Mouse (Mus musculus): ENCODE data around the gene Gadd45g. TPM values are rescaled to one million over a fixed set of nuclear protein-coding genes. Genes with fewer than 3 reads are reported as not detected.

Gadd45g gene
- polyA plus RNA-seq, 1 experiment from 2014 or later, result 28.7 TPM

DNA sequence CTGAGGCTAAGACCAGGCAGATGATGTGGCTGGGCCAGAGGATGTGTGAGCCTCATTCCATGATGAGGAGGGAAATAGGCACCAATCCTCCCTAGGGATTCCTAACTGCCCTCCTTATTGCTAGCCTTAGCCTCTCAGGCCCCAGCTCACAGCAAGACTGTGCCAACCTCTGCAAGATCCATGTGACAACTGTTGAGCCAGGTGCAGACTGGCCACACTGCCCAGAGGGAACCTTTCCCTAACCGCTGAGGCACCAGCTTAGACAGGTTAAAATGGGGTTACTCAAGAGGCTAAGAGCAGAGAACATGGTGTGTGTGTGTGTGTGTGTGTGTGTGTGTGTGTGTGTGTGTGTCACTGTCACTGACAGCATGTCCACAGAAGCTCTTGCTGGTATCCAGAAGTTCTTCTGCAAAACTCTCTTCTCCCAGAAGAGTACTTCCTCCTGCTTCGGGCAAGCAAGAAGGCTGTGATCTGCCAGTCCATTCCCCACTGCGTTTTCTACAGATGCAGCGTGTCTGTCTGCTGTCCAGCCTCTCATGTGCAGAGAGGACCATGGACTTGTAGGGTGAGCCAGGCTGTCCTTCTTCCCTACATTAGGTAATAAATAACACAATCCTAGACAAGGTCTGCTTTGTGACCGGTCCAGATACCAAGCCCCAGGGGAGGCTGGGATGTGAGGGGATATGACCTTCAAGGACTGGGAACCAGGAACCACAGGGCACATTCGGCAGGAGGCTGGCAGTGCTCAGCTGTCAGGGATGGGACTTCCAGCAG is 28.1 kb upstream of the Gadd45g start:
- no peaks in the 10 kb centered on the region for H3K36me3 ChIP-seq (ENCODE audit: control insufficient read depth, insufficient read depth)
- H3K4me3 ChIP-seq (ENCODE audit: low read depth, low read length), result no peak overlapping the region
- no peak overlapping the region for H3K9ac ChIP-seq (ENCODE audit: low read depth, low read length)
- no peaks in the 10 kb centered on the region for H3K27me3 ChIP-seq (replicated peaks; ENCODE audit: control insufficient read depth, insufficient read depth, low read length)
- H3K4me1 ChIP-seq (replicated peaks; ENCODE audit: control insufficient read depth, insufficient read depth, low read length), result no peaks in the 10 kb centered on the region; the same call in 1 of the 2 replicates
- H3K9me3 ChIP-seq (ENCODE audit: control insufficient read depth), result no peaks in the 10 kb centered on the region
- H3K4me2 ChIP-seq (replicated peaks; ENCODE audit: low read depth), result no peak overlapping the region
- H3K27ac ChIP-seq (ENCODE audit: low read depth, low read length), result no peak overlapping the region
- no peak for TF ChIP-seq CTCF (IDR thresholded peaks at IDR 0.05; ENCODE audit: low read depth)
- WGBS, result 40% methylated on average over 6 of the region's 6 CpGs
- no peak for ATAC-seq

DNA sequence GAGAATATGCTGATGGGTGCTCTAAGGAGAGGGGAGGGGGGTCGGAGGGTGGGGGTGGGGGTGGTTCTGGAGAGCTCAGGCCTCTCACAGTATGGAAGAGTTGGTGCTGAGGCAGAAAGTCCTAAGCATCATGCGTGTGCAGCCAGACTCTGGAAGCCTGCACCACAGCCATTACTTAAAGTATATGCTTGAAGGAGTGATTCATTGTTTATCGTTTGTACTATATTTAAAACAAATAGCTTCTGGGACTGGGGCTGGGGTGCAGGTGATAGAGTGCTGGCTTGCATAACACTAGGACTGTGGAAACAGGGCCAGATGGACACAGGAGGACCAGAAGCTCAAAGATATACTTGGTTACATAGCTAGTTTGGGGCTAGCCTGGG is 27.5 kb upstream of the Gadd45g start:
- Histone ChIP-seq H3K9ac (ENCODE audit: low read depth, low read length) (no peak overlapping the region), H3K4me2 (replicated peaks; ENCODE audit: low read depth) (no peak overlapping the region), H3K27ac (ENCODE audit: low read depth, low read length) (no peak overlapping the region), H3K4me3 (ENCODE audit: low read depth, low read length) (no peak overlapping the region), H3K9me3 (ENCODE audit: control insufficient read depth) (no peaks in the 10 kb centered on the region), H3K4me1 (replicated peaks; ENCODE audit: control insufficient read depth, insufficient read depth, low read length) (peaks cover 5% of the 10 kb centered on the region), H3K27me3 (replicated peaks; ENCODE audit: control insufficient read depth, insufficient read depth, low read length) (no peaks in the 10 kb centered on the region), H3K36me3 (ENCODE audit: control insufficient read depth, insufficient read depth) (no peaks in the 10 kb centered on the region)
- ATAC-seq, result no peak
- 50% methylated on average over 3 of the region's 3 CpGs for WGBS
- TF ChIP-seq CTCF (IDR thresholded peaks at IDR 0.05; ENCODE audit: low read depth), result no peak

DNA sequence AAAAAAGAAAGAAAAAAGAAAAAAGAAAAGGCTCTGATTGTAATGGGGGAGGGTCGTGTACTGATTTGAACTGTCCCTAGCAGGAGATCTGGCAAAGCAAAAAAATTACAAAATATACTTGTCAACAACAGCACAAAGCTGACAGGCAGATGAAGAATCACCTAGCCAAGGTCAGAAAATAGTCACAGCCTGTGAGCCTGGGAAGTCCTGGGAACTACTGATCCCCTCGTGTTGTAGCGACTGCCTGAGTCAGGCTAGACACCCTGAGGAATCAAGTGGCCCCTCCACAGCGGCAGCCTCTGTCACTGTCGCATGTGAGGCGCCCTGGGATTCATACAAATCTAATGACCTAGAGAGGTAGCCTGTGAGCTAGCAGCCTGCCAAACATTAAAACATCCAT is 27.1 kb upstream of the Gadd45g start:
- Histone ChIP-seq H3K4me1 (replicated peaks; ENCODE audit: control insufficient read depth, insufficient read depth, low read length) (peaks cover 5% of the 10 kb centered on the region), H3K27me3 (replicated peaks; ENCODE audit: control insufficient read depth, insufficient read depth, low read length) (no peaks in the 10 kb centered on the region), H3K36me3 (ENCODE audit: control insufficient read depth, insufficient read depth) (no peaks in the 10 kb centered on the region), H3K27ac (ENCODE audit: low read depth, low read length) (no peak overlapping the region), H3K4me3 (ENCODE audit: low read depth, low read length) (no peak overlapping the region), H3K9me3 (ENCODE audit: control insufficient read depth) (no peaks in the 10 kb centered on the region), H3K4me2 (replicated peaks; ENCODE audit: low read depth) (no peak overlapping the region), H3K9ac (ENCODE audit: low read depth, low read length) (no peak overlapping the region)
- no peak for ATAC-seq
- TF ChIP-seq CTCF (IDR thresholded peaks at IDR 0.05; ENCODE audit: low read depth), result no peak
- WGBS, result 77% methylated on average over 6 of the region's 6 CpGs

DNA sequence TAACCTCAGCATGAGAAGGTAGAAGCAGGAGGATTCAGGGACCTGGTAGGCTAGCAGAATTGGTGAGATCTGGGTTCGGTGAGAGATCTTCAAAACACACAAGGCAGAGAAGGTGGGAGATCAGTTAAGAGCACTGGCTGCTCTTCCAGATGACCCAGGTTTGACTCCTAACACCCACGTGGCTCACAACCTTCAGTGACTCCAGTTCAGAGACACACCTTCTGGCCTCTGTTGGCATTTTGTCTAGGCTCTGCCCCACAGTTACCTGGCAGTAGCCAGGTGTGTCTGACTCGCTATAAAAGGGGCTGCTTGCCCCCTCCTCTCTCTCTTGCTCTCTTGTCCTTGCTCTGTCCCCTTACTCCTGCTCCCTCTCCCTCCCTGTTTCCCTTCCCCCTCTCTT is 24.5 kb upstream of the Gadd45g start:
- ATAC-seq, result no peak
- H3K27me3 ChIP-seq (replicated peaks; ENCODE audit: control insufficient read depth, insufficient read depth, low read length), result no peaks in the 10 kb centered on the region
- no peaks in the 10 kb centered on the region for H3K9me3 ChIP-seq (ENCODE audit: control insufficient read depth)
- no peak overlapping the region for H3K4me3 ChIP-seq (ENCODE audit: low read depth, low read length)
- TF ChIP-seq CTCF (IDR thresholded peaks at IDR 0.05; ENCODE audit: low read depth), result no peak
- H3K36me3 ChIP-seq (ENCODE audit: control insufficient read depth, insufficient read depth), result no peaks in the 10 kb centered on the region
- no peak overlapping the region for H3K27ac ChIP-seq (ENCODE audit: low read depth, low read length)
- 34% methylated on average over 3 of the region's 3 CpGs for WGBS
- H3K4me1 ChIP-seq (replicated peaks; ENCODE audit: control insufficient read depth, insufficient read depth, low read length), result peaks cover 5% of the 10 kb centered on the region
- H3K9ac ChIP-seq (ENCODE audit: low read depth, low read length), result no peak overlapping the region
- no peak overlapping the region for H3K4me2 ChIP-seq (replicated peaks; ENCODE audit: low read depth)

DNA sequence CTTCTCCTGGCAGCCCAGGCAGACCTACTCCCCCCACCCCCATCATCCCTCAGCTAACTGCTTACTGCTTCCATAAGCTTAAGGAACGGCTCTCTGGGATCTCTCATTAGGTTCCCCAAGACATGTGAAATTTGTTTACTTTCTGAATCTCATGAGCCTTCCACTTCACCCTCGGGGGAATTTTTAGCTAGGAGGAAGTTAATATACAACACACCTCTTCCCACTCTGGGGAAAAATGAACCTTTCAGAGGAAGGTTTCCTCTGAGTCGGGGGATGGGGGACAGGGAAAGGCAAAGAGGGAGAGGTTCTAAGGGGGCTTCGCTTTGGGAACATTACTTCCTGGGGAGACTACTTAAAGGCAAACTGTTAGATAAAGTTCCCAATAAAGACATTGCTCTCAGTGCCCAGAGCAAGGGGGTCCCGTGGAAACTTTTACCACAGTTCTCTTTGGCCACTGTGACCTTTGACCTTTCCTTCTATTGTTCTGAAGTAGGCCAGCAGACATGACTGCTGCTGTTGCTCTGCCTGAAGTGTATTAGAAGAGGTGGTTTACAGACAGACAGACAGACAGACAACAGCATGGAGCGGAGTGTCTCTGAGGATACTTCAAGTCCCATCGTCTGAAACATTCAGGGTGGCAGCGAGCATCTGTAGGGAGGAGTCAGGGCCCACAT is 22.5 kb upstream of the Gadd45g start:
- H3K27ac ChIP-seq (ENCODE audit: low read depth, low read length), result no peak overlapping the region
- H3K9me3 ChIP-seq (ENCODE audit: control insufficient read depth), result no peaks in the 10 kb centered on the region
- H3K36me3 ChIP-seq (ENCODE audit: control insufficient read depth, insufficient read depth), result no peaks in the 10 kb centered on the region
- WGBS, result 31% methylated on average over 8 of the region's 8 CpGs
- H3K4me1 ChIP-seq (replicated peaks; ENCODE audit: control insufficient read depth, insufficient read depth, low read length), result peaks cover 5% of the 10 kb centered on the region; the same call in 1 of the 2 replicates
- peak overlapping the region; percentile 9; the same call in 1 of the 2 replicates for H3K4me2 ChIP-seq (replicated peaks; ENCODE audit: low read depth)
- no peaks in the 10 kb centered on the region for H3K27me3 ChIP-seq (replicated peaks; ENCODE audit: control insufficient read depth, insufficient read depth, low read length)
- no peak for TF ChIP-seq CTCF (IDR thresholded peaks at IDR 0.05; ENCODE audit: low read depth)
- no peak for ATAC-seq
- no peak overlapping the region for H3K9ac ChIP-seq (ENCODE audit: low read depth, low read length)
- no peak overlapping the region for H3K4me3 ChIP-seq (ENCODE audit: low read depth, low read length)

DNA sequence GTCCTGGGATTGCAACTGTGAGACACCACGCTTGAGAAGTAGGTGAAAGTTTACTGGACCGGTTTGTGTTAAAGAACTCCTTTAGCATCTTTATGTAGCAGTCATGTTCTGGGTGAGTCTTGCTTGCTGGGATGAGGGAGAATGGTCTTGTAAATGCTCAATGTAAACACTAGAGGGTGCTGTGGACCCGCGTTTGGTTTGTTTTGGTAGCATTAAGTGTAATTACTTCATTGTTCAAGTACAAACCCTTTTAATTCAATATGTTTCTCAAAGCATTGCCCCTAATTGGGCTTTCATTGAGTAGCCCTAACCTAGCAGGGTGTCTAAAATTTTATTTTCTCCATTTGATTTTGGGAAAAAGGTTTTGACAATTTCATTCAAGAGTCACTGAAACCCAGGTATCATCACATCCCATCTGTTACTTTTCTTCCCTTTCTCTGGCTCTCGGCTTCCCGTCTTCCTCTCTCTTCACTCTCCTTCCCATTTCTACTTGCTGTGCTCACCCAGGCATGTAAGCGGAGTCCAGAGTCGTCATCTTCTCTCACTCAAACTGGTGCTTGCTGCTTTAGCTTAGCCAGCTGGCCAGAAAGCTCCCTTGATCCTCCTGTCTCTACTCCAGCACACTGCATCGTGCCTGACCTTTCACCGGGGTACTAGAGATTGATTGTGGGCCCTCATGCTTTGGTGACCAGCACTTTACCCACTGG is 15.6 kb upstream of the Gadd45g start:
- Histone ChIP-seq H3K9me3 (ENCODE audit: control insufficient read depth) (no peaks in the 10 kb centered on the region), H3K4me1 (replicated peaks; ENCODE audit: control insufficient read depth, insufficient read depth, low read length) (no peaks in the 10 kb centered on the region), H3K27me3 (replicated peaks; ENCODE audit: control insufficient read depth, insufficient read depth, low read length) (no peaks in the 10 kb centered on the region), H3K27ac (ENCODE audit: low read depth, low read length) (no peak overlapping the region), H3K9ac (ENCODE audit: low read depth, low read length) (no peak overlapping the region), H3K4me2 (replicated peaks; ENCODE audit: low read depth) (no peak overlapping the region), H3K4me3 (ENCODE audit: low read depth, low read length) (no peak overlapping the region), H3K36me3 (ENCODE audit: control insufficient read depth, insufficient read depth) (no peaks in the 10 kb centered on the region)
- ATAC-seq, result no peak
- TF ChIP-seq CTCF (IDR thresholded peaks at IDR 0.05; ENCODE audit: low read depth), result peak; percentile 82
- WGBS, result 46% methylated on average over 10 of the region's 10 CpGs
